Mouse (Mus musculus) ES-Bruce4 (cell line): ENCODE measurements around the gene Tex45. TPM values are rescaled to one million over a fixed set of nuclear protein-coding genes. Genes with fewer than 3 reads are reported as not detected.

Experiments used
- H3K27ac ChIP-seq: 2 replicates; pipeline ENCODE4 v1.5.1; 2012; ENCODE audit warnings: low read length, inconsistent platforms; ENCODE audit not compliant: insufficient read depth
- H3K27me3 ChIP-seq: 2 replicates; pipeline ENCODE4 v1.6.1; 2012; ENCODE audit warnings: mild to moderate bottlenecking, low read length, inconsistent platforms; ENCODE audit not compliant: control insufficient read depth, poor library complexity, insufficient read depth, severe bottlenecking
- H3K36me3 ChIP-seq: 2 replicates; pipeline ENCODE4 v1.6.1; 2012; ENCODE audit warnings: inconsistent platforms, mild to moderate bottlenecking, low read length, moderate library complexity; ENCODE audit not compliant: control insufficient read depth, poor library complexity, insufficient read depth, severe bottlenecking
- H3K4me1 ChIP-seq: one replicate; pipeline ENCODE4 v1.8.1; 2011; ENCODE audit warnings: low read length; ENCODE audit not compliant: control insufficient read depth, insufficient read depth
- H3K4me3 ChIP-seq: 2 replicates; pipeline ENCODE4 v1.5.1; 2011; ENCODE audit warnings: low read depth, mild to moderate bottlenecking, low read length
- H3K9ac ChIP-seq: 2 replicates; pipeline ENCODE4 v1.6.1; 2012; ENCODE audit warnings: low read depth, mild to moderate bottlenecking, inconsistent platforms; ENCODE audit not compliant: poor library complexity, severe bottlenecking
- H3K9me3 ChIP-seq: replicated peaks from 2 replicates; pipeline ENCODE4 v1.6.1; 2012; ENCODE audit warnings: mild to moderate bottlenecking, low read length, inconsistent platforms; ENCODE audit not compliant: control insufficient read depth, poor library complexity, insufficient read depth, severe bottlenecking
- CTCF ChIP-seq: IDR thresholded peaks from one replicate; pipeline ENCODE4 v1.8.1; 2011; ENCODE audit warnings: low read depth, low read length
- EP300 ChIP-seq: IDR thresholded peaks from 2 replicates; pipeline ENCODE4 v1.6.1; 2011; ENCODE audit warnings: low read depth, low read length; ENCODE audit not compliant: insufficient read depth
- POLR2A ChIP-seq: IDR thresholded peaks from one replicate; pipeline ENCODE4 v1.8.1; 2011; ENCODE audit warnings: low read length; ENCODE audit not compliant: insufficient read depth
- polyA plus RNA-seq: library from polyadenylated mRNA; stranded (reverse); fragments of >200 nt; gene quantifications from 2 replicates; pipeline ENCODE4 v1.2.4, GENCODE M21; 2011; ENCODE audit warnings: low read depth; ENCODE audit not compliant: missing spikeins, insufficient read depth, insufficient read length

Tex45 gene
- polyA plus RNA-seq, 1 experiment = 0.39 TPM

- H3K4me3 ChIP-seq = peak overlapping the region; percentile 84
- no peak for TF ChIP-seq POLR2A
- no peak for TF ChIP-seq CTCF
- no peak for TF ChIP-seq EP300
- no peaks in the 10 kb centered on the region for H3K9me3 ChIP-seq
- H3K4me1 ChIP-seq = no peaks in the 10 kb centered on the region
- H3K27me3 ChIP-seq = no peaks in the 10 kb centered on the region
- no peak overlapping the region for H3K27ac ChIP-seq
- peaks cover 19% of the 10 kb centered on the region for H3K36me3 ChIP-seq
- peak overlapping the region; percentile 75 for H3K9ac ChIP-seq
Observed at GRCm38 (mm10) chr8:3515771-3516417, 45.2 kb downstream of the Tex45 start.

- Histone ChIP-seq H3K36me3 (peaks cover 20% of the 10 kb centered on the region), H3K27me3 (no peaks in the 10 kb centered on the region), H3K9ac (peak overlapping the region; percentile 75), H3K9me3 (no peaks in the 10 kb centered on the region), H3K4me1 (no peaks in the 10 kb centered on the region), H3K4me3 (peak overlapping the region; percentile 84), H3K27ac (no peak overlapping the region)
- TF ChIP-seq EP300 = no peak
- TF ChIP-seq CTCF = no peak
- TF ChIP-seq POLR2A = no peak
Observed at GRCm38 (mm10) chr8:3516450-3517116, 45.9 kb downstream of the Tex45 start.

GRCm38 (mm10) chr8:3517117-3517495, 46.4 kb downstream of the Tex45 start:
- H3K4me1 ChIP-seq = no peaks in the 10 kb centered on the region
- H3K27me3 ChIP-seq = no peaks in the 10 kb centered on the region
- H3K27ac ChIP-seq = no peak overlapping the region
- H3K9me3 ChIP-seq = no peaks in the 10 kb centered on the region
- TF ChIP-seq CTCF (no peak), POLR2A (no peak), EP300 (no peak)
- peaks cover 23% of the 10 kb centered on the region for H3K36me3 ChIP-seq
- peak overlapping the region; percentile 75 for H3K9ac ChIP-seq
- H3K4me3 ChIP-seq = peak overlapping the region; percentile 84

- H3K27ac ChIP-seq = no peak overlapping the region
- no peaks in the 10 kb centered on the region for H3K4me1 ChIP-seq
- H3K9ac ChIP-seq = no peak overlapping the region
- no peak overlapping the region for H3K4me3 ChIP-seq
- H3K27me3 ChIP-seq = no peaks in the 10 kb centered on the region
- no peak for TF ChIP-seq POLR2A
- no peak for TF ChIP-seq EP300
- no peak for TF ChIP-seq CTCF
- H3K9me3 ChIP-seq = no peaks in the 10 kb centered on the region
- peaks cover 36% of the 10 kb centered on the region for H3K36me3 ChIP-seq
Observed at GRCm38 (mm10) chr8:3522007-3522697, 51.5 kb downstream of the Tex45 start.

GRCm38 (mm10) chr8:3530816-3531215, 60.2 kb downstream of the Tex45 start:
- TF ChIP-seq POLR2A (no peak), CTCF (no peak), EP300 (no peak)
- Histone ChIP-seq H3K27me3 (no peaks in the 10 kb centered on the region), H3K9ac (no peak overlapping the region), H3K4me1 (no peaks in the 10 kb centered on the region), H3K27ac (no peak overlapping the region), H3K36me3 (peaks cover 6% of the 10 kb centered on the region), H3K9me3 (no peaks in the 10 kb centered on the region), H3K4me3 (no peak overlapping the region)

GRCm38 (mm10) chr8:3531936-3532335, 61.3 kb downstream of the Tex45 start:
- no peak overlapping the region for H3K27ac ChIP-seq
- H3K9ac ChIP-seq = no peak overlapping the region
- H3K27me3 ChIP-seq = no peaks in the 10 kb centered on the region
- H3K4me3 ChIP-seq = peak overlapping the region; percentile 3
- no peaks in the 10 kb centered on the region for H3K36me3 ChIP-seq
- H3K4me1 ChIP-seq = no peaks in the 10 kb centered on the region
- TF ChIP-seq CTCF = no peak
- TF ChIP-seq EP300 = no peak
- TF ChIP-seq POLR2A = no peak
- no peaks in the 10 kb centered on the region for H3K9me3 ChIP-seq
